Mouse (Mus musculus): ENCODE measurements around the gene Reep6. TPM values are rescaled to one million over a fixed set of nuclear protein-coding genes. Genes with fewer than 3 reads are reported as not detected.
A peak's percentile ranks its signal among the peaks of the same experiment; 100 is the strongest.

The Reep6 gene
- 2.6 and 2.9 TPM in 2 replicates for polyA plus RNA-seq (2015; fragmentation: Nextera tagmentation; extraction: Ambion mirVana)

- H3K27me3 ChIP-seq, result peaks cover 7% of the 10 kb centered on the region; the same call in 1 of the 2 replicates
- H3K27ac ChIP-seq (replicated peaks), result no peak within 1 kb of the TSS
- ATAC-seq (replicated peaks), result peak; percentile 91
- H3K9ac ChIP-seq (replicated peaks), result peak within 1 kb of the TSS; percentile 53
- peak within 1 kb of the TSS; percentile 85 for H3K4me2 ChIP-seq (replicated peaks)
- no peaks in the 10 kb centered on the region for H3K36me3 ChIP-seq
- H3K9me3 ChIP-seq, result no peaks in the 10 kb centered on the region
- WGBS, result 4% methylated on average over 36 of the region's 36 CpGs
- peaks cover 15% of the 10 kb centered on the region for H3K4me1 ChIP-seq
- H3K4me3 ChIP-seq, result peak within 1 kb of the TSS; percentile 51
These were observed at the start of gene Reep6, which contains the start of gene Pcsk4 for GRCm38 (mm10) chr10:80329273-80330081. Reep6 (plus strand) TSS chr10:80329953. Pcsk4 (minus strand) TSS chr10:80329498.

- Histone ChIP-seq H3K9ac (replicated peaks) (no peak overlapping the region), H3K9me3 (no peaks in the 10 kb centered on the region), H3K27ac (replicated peaks) (no peak overlapping the region), H3K36me3 (peaks cover 86% of the 10 kb centered on the region), H3K4me3 (no peak overlapping the region), H3K4me1 (no peaks in the 10 kb centered on the region), H3K4me2 (replicated peaks) (no peak overlapping the region), H3K27me3 (no peaks in the 10 kb centered on the region)
- no peak for ATAC-seq (replicated peaks)
- 84% methylated on average over 7 of the region's 7 CpGs for WGBS
These were observed 48.4 kb upstream of the Reep6 start for GRCm38 (mm10) chr10:80281304-80281703.

GRCm38 (mm10) chr10:80281921-80282371 is 47.8 kb upstream of the Reep6 start:
- H3K27me3 ChIP-seq, result no peaks in the 10 kb centered on the region
- H3K36me3 ChIP-seq, result peaks cover 86% of the 10 kb centered on the region
- WGBS, result 75% methylated on average over 8 of the region's 8 CpGs
- H3K4me2 ChIP-seq (replicated peaks), result no peak overlapping the region
- no peak overlapping the region for H3K9ac ChIP-seq (replicated peaks)
- H3K4me3 ChIP-seq, result no peak overlapping the region
- no peaks in the 10 kb centered on the region for H3K9me3 ChIP-seq
- no peak for ATAC-seq (replicated peaks)
- H3K27ac ChIP-seq (replicated peaks), result no peak overlapping the region
- no peaks in the 10 kb centered on the region for H3K4me1 ChIP-seq

GRCm38 (mm10) chr10:80282481-80283441 is 47.0 kb upstream of the Reep6 start:
- Histone ChIP-seq H3K9ac (replicated peaks) (no peak overlapping the region), H3K36me3 (peaks cover 84% of the 10 kb centered on the region), H3K27me3 (no peaks in the 10 kb centered on the region), H3K4me3 (no peak overlapping the region), H3K4me2 (replicated peaks) (no peak overlapping the region), H3K9me3 (no peaks in the 10 kb centered on the region), H3K27ac (replicated peaks) (no peak overlapping the region), H3K4me1 (no peaks in the 10 kb centered on the region)
- no peak for ATAC-seq (replicated peaks)
- whole genome bisulfite sequencing, result 90% methylated on average over 20 of the region's 20 CpGs

- Histone ChIP-seq H3K4me3 (no peak overlapping the region), H3K27me3 (no peaks in the 10 kb centered on the region), H3K9me3 (no peaks in the 10 kb centered on the region), H3K9ac (replicated peaks) (no peak overlapping the region), H3K4me1 (no peaks in the 10 kb centered on the region), H3K36me3 (peaks cover 75% of the 10 kb centered on the region), H3K27ac (replicated peaks) (no peak overlapping the region), H3K4me2 (replicated peaks) (no peak overlapping the region)
- WGBS, result 88% methylated on average over 14 of the region's 15 CpGs
- ATAC-seq (replicated peaks), result no peak
These were observed 44.3 kb upstream of the Reep6 start for GRCm38 (mm10) chr10:80285222-80286070.

GRCm38 (mm10) chr10:80288097-80288496 is 41.7 kb upstream of the Reep6 start:
- ATAC-seq (replicated peaks), result no peak

GRCm38 (mm10) chr10:80288657-80289056 is 41.1 kb upstream of the Reep6 start:
- Histone ChIP-seq H3K9ac (replicated peaks) (no peak overlapping the region), H3K4me1 (peaks cover 14% of the 10 kb centered on the region), H3K36me3 (peaks cover 52% of the 10 kb centered on the region), H3K27ac (replicated peaks) (no peak overlapping the region), H3K4me3 (no peak overlapping the region), H3K9me3 (no peaks in the 10 kb centered on the region), H3K4me2 (replicated peaks) (no peak overlapping the region), H3K27me3 (no peaks in the 10 kb centered on the region)
- 68% methylated on average over 8 of the region's 8 CpGs for WGBS
- ATAC-seq (replicated peaks), result no peak

More at GRCm38 (mm10) chr10:80288097-80288496, 41.7 kb upstream of the Reep6 start:
- H3K27ac ChIP-seq (replicated peaks), result no peak overlapping the region
- no peak overlapping the region for H3K4me2 ChIP-seq (replicated peaks)
- WGBS, result 95% methylated on average over 12 of the region's 12 CpGs
- no peaks in the 10 kb centered on the region for H3K27me3 ChIP-seq
- no peak overlapping the region for H3K4me3 ChIP-seq
- H3K4me1 ChIP-seq, result peaks cover 8% of the 10 kb centered on the region
- no peak overlapping the region for H3K9ac ChIP-seq (replicated peaks)
- peaks cover 57% of the 10 kb centered on the region for H3K36me3 ChIP-seq
- H3K9me3 ChIP-seq, result no peaks in the 10 kb centered on the region

DNA sequence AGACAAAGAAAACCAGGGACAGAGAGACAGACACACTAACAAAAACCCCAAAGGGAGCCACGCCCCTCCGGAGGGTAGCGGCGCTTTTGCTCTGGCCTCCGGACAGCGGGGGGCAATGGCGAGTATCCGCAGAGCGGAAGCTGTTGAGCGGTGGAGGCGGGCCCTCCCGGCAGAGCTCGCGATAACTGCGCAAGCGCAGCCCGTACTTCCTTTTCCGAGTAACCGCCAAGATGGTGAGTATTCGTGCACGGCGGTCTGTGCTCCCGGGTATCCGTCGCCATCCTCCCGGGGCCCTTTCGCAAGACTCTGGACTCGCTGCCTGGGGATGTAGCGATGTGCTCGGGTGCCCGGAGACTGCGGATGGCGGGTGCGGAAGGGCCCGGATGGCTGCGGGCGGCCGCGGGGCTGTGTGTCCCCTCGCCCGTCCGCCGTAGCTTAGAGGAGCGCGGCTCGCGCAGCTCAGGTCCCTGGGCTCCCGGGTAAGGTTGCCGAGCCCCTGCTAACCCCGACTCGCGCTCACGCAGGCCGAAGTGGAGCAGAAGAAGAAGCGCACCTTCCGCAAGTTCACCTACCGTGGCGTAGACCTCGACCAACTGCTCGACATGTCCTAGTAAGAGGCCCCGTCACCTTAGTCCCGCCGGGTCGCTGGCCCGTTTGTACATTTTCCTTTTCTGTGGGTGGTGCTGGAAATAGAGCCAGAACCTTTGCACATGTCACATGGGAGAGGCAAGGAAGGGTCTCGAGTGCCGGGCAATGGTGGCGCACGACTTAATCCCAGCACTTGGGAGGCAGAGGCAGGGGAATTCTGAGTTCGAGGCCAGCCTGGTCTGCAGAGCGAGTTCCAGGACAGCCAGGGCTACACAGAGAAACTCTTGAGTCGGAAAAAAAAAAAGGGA is 37.3 kb upstream of the Reep6 start, which contains the start of gene Rps15:
Gene Rps15, plus strand, starts transcription at position 203 of the 896 bp plus-strand sequence.
- under 1% methylated on average over 72 of the region's 72 CpGs for WGBS
- peak within 1 kb of the TSS; percentile 87 for H3K4me2 ChIP-seq (replicated peaks)
- H3K4me1 ChIP-seq, result peaks cover 51% of the 10 kb centered on the region
- no peaks in the 10 kb centered on the region for H3K9me3 ChIP-seq
- ATAC-seq (replicated peaks), result peak; percentile 82
- H3K27ac ChIP-seq (replicated peaks), result peak within 1 kb of the TSS; percentile 91
- peak within 1 kb of the TSS; percentile 96 for H3K9ac ChIP-seq (replicated peaks)
- peaks cover 32% of the 10 kb centered on the region for H3K36me3 ChIP-seq
- H3K4me3 ChIP-seq, result peak within 1 kb of the TSS; percentile 69
- H3K27me3 ChIP-seq, result no peaks in the 10 kb centered on the region

DNA sequence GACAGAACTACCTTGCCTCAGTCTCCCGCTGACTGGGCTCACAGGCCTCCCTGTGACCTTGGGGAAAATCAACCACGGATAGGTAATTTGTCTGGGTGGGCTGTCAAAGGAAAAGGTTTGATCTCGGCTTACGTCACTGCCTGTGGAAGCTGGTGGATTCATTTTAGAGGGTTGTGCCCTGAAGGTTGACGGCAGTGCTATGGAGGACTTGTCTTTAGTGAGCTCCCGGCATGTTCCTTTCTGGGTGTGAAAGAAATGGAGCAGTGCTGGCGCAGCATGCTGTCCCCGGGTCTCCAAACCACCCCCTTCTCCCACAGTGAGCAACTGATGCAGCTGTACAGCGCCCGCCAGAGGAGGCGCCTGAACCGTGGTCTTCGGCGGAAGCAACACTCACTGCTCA is 36.4 kb upstream of the Reep6 start:
- peak overlapping the region; percentile 96 for H3K9ac ChIP-seq (replicated peaks)
- peak overlapping the region; percentile 91; the same call in 1 of the 2 replicates for H3K27ac ChIP-seq (replicated peaks)
- 19% methylated on average over 14 of the region's 14 CpGs for WGBS
- H3K9me3 ChIP-seq, result no peaks in the 10 kb centered on the region
- H3K27me3 ChIP-seq, result no peaks in the 10 kb centered on the region
- H3K4me3 ChIP-seq, result peak overlapping the region; percentile 69
- peak overlapping the region; percentile 87 for H3K4me2 ChIP-seq (replicated peaks)
- H3K36me3 ChIP-seq, result peaks cover 25% of the 10 kb centered on the region
- ATAC-seq (replicated peaks), result no peak
- H3K4me1 ChIP-seq, result peaks cover 59% of the 10 kb centered on the region

GRCm38 (mm10) chr10:80294311-80294710 is 35.4 kb upstream of the Reep6 start:
- H3K4me1 ChIP-seq, result peaks cover 63% of the 10 kb centered on the region

More at GRCm38 (mm10) chr10:80294311-80294710, 35.4 kb upstream of the Reep6 start:
- H3K9ac ChIP-seq (replicated peaks), result 0 out of 2 replicates have a peak overlapping the region, but pooled peaks have one; percentile 13
- no peak overlapping the region for H3K4me2 ChIP-seq (replicated peaks)
- 73% methylated on average over 4 of the region's 4 CpGs for WGBS
- peaks cover 15% of the 10 kb centered on the region for H3K36me3 ChIP-seq
- no peaks in the 10 kb centered on the region for H3K9me3 ChIP-seq
- H3K4me3 ChIP-seq, result peak overlapping the region; percentile 69; the same call in 1 of the 2 replicates
- no peak overlapping the region for H3K27ac ChIP-seq (replicated peaks)
- H3K27me3 ChIP-seq, result no peaks in the 10 kb centered on the region
- no peak for ATAC-seq (replicated peaks)
